In the genomic region with DNA sequence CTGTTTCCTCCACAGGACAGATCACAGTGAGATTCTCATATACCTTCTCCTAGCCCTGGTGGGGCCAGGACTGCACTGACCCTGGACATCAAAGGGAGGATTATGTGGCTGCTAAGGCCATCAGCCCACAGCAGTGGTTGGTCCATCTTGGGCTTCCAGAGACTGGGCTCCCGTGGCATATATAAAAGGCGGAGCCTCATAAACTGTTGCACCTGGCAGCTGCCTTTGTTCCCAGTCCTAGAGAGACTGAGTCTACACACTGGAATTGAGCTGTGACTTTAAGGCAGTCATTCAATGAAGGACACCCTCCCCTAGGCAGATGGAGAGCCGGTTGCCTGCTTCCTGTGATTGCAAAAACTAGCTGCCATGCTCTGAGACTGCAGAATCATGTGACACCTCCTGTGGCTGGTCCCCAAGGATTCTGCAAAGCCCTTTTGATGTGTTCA, we compare ENCODE assay signal across 15 mouse cellular contexts.
DNase-seq lines count a peak whose midpoint lies in the region; ATAC-seq and TF ChIP-seq lines count a peak whose summit lies in the region.
"Had no signal": no experiment of that assay in that cellular context is flagged by ENCODE, and none has a peak within 500 bp of the region (broad histone marks: within the 10 kb centered on the region; RNA-seq: fewer than 3 reads in every experiment).

No protein-coding gene starts in this region.

- intact Hi-C loops in left cerebral cortex, postnatal 14 days (cut with DNase I) = no loop called here

- no peak overlapping the region for H3K9ac ChIP-seq in hindbrain, postnatal 0 days (replicated peaks; ENCODE audit: low read length)
- no peak overlapping the region for H3K9ac ChIP-seq in hindbrain, embryonic 11.5 days (ENCODE audit: low read depth, low read length)
- H3K9ac ChIP-seq in midbrain, postnatal 0 days (replicated peaks; ENCODE audit: low read length, poor library complexity, severe bottlenecking) = no peak overlapping the region

- H3K9me3 ChIP-seq in hindbrain, postnatal 0 days (ENCODE audit: low read length) = no peaks in the 10 kb centered on the region
- H3K9me3 ChIP-seq in hindbrain, embryonic 11.5 days (ENCODE audit: control insufficient read depth, low read length) = no peaks in the 10 kb centered on the region
- no peaks in the 10 kb centered on the region for H3K9me3 ChIP-seq in midbrain, postnatal 0 days (ENCODE audit: low read length)

- no peaks in the 10 kb centered on the region for H3K27me3 ChIP-seq in hindbrain, postnatal 0 days (ENCODE audit: insufficient read depth, low read length)
- H3K27me3 ChIP-seq in hindbrain, embryonic 11.5 days (ENCODE audit: control insufficient read depth, insufficient read depth, low read length) = no peaks in the 10 kb centered on the region; the same call in 1 of the 2 replicates
- no peaks in the 10 kb centered on the region for H3K27me3 ChIP-seq in midbrain, postnatal 0 days (ENCODE audit: insufficient read depth, low read length)

- DNase-seq in adrenal gland, postnatal 14 days = peak; percentile 52
- DNase-seq in adrenal gland, adult 8-10 months = no peak
- peak; percentile 28 for DNase-seq in hindbrain, postnatal 0 days (ENCODE audit: low spot score)
- DNase-seq in hindbrain, embryonic 11.5 days (ENCODE audit: low spot score) = no peak
- DNase-seq in ovary, postnatal 36 days (ENCODE audit: low spot score) = peak; percentile 2
- no peak for DNase-seq in ovary, postnatal 14 days (ENCODE audit: low spot score)
- peak; percentile 24 for DNase-seq in midbrain, postnatal 0 days (ENCODE audit: low spot score)
- no peak for DNase-seq in left cerebral cortex, postnatal 14 days (ENCODE audit: low spot score in 2 of 2)
- DNase-seq: cerebellum, adult 8-10 months; gastrocnemius, postnatal 25 days; kidney, postnatal 14 days; liver; spleen, adult 18-20 months; thymus, adult 2 months had no signal

- no peak overlapping the region for H3K4me2 ChIP-seq in hindbrain, postnatal 0 days (ENCODE audit: low read depth, low read length)
- no peak overlapping the region for H3K4me2 ChIP-seq in hindbrain, embryonic 11.5 days (replicated peaks; ENCODE audit: low read depth, low read length)
- H3K4me2 ChIP-seq in midbrain, postnatal 0 days (ENCODE audit: low read depth, low read length, poor library complexity, severe bottlenecking) = no peak overlapping the region

- WGBS in hindbrain, postnatal 0 days = 47% methylated on average over 3 of the region's 3 CpGs
- 63% methylated on average over 3 of the region's 3 CpGs for WGBS in hindbrain, embryonic 11.5 days
- 35% methylated on average over 3 of the region's 3 CpGs for WGBS in midbrain, postnatal 0 days

- peak; percentile 18; the same call in 1 of the 2 replicates for ATAC-seq in hindbrain, postnatal 0 days
- no peak for ATAC-seq in hindbrain, embryonic 11.5 days (ENCODE audit: low FRiP score)
- no peak for ATAC-seq in midbrain, postnatal 0 days (ENCODE audit: low FRiP score)
- ATAC-seq: lung, postnatal 0 days had no signal

- H3K36me3 ChIP-seq in hindbrain, postnatal 0 days (ENCODE audit: insufficient read depth, low read length) = peaks cover 20% of the 10 kb centered on the region
- peaks cover 9% of the 10 kb centered on the region; the same call in 1 of the 2 replicates for H3K36me3 ChIP-seq in hindbrain, embryonic 11.5 days (ENCODE audit: control insufficient read depth, insufficient read depth, low read length)
- peaks cover 25% of the 10 kb centered on the region for H3K36me3 ChIP-seq in midbrain, postnatal 0 days (ENCODE audit: insufficient read depth, low read length)

- H3K27ac ChIP-seq in hindbrain, postnatal 0 days = no peak overlapping the region
- H3K27ac ChIP-seq in hindbrain, embryonic 11.5 days (ENCODE audit: low read depth, low read length) = no peak overlapping the region
- H3K27ac ChIP-seq in midbrain, postnatal 0 days (ENCODE audit: low read depth, low read length) = no peak overlapping the region

- H3K4me1 ChIP-seq in hindbrain, postnatal 0 days (ENCODE audit: insufficient read depth, low read length) = no peaks in the 10 kb centered on the region
- H3K4me1 ChIP-seq in hindbrain, embryonic 11.5 days (replicated peaks; ENCODE audit: control insufficient read depth, insufficient read depth, low read length) = peaks cover 7% of the 10 kb centered on the region
- H3K4me1 ChIP-seq in midbrain, postnatal 0 days (ENCODE audit: insufficient read depth, low read length) = 0 out of 2 replicates have a peak, but pooled peaks cover 6% of the 10 kb centered on the region

- H3K4me3 ChIP-seq in hindbrain, postnatal 0 days (ENCODE audit: low read length) = no peak overlapping the region
- no peak overlapping the region for H3K4me3 ChIP-seq in hindbrain, embryonic 11.5 days (ENCODE audit: low read depth, low read length)
- no peak overlapping the region for H3K4me3 ChIP-seq in midbrain, postnatal 0 days (ENCODE audit: low read depth, low read length)

- TF ChIP-seq CTCF in hindbrain, postnatal 0 days (IDR thresholded peaks at IDR 0.05; ENCODE audit: low read depth) = no peak
- TF ChIP-seq CTCF in midbrain, postnatal 0 days (IDR thresholded peaks at IDR 0.05) = no peak

Comparison
In these comparisons a context has a peak if more than half of its experiments do, and no peak if none do; other contexts are left out.
1. DNase-seq: peak in adrenal gland, postnatal 14 days (single experiment), hindbrain, postnatal 0 days (single experiment), ovary, postnatal 36 days (single experiment) and midbrain, postnatal 0 days (single experiment); none in adrenal gland, adult 8-10 months (single experiment), hindbrain, embryonic 11.5 days (single experiment), ovary, postnatal 14 days (single experiment) and left cerebral cortex, postnatal 14 days (0 of 2).